Mouse (Mus musculus) Muller cell, postnatal 12 days (primary cell): ENCODE measurements around the gene Psme2.

Experiments used
- DNase-seq: peaks from one replicate; pipeline ENCODE4 v3.0.0-alpha.2; 2015; ENCODE audit errors: inconsistent ontology term

Psme2 gene

DNA sequence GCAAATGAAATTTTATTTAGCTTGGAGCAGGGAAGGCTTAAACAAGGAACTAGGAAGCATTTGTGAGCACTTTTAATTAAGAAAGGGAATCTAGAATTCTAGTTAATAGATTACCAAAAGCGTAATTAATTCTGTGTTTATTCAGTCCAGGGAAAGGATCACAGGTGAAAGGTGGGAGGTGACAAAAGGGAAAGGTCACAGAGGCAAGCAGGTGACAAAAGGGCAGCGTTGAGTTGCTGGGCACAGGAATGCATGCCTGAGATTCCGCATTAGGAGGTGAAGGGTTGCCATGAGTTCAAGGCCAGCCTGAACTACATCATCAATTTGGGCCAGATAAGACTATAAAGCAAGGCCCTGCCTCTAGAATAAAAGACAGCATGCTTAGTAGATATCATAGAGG lies 23.4 kb downstream of the Psme2 start:
- no peak for DNase-seq

DNA sequence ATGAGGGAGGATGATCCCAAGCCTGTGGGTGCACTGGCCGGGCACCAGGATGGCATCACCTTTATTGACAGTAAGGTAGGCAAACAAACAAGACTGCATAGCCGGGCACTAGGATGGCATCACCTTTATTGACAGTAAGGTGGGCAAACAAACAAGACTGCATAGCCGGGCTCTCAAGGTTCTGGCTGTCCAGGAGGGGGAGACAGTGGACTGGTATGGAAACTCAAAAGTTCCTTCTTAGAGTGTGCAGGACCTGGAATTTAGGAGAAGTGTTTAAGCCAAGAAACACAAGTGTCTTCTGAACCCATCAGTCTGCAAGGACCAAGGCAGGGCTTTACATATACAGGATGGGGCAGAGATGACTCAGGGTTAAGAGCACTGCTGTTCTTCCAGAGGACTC lies 25.2 kb downstream of the Psme2 start:
- DNase-seq, result no peak

DNA sequence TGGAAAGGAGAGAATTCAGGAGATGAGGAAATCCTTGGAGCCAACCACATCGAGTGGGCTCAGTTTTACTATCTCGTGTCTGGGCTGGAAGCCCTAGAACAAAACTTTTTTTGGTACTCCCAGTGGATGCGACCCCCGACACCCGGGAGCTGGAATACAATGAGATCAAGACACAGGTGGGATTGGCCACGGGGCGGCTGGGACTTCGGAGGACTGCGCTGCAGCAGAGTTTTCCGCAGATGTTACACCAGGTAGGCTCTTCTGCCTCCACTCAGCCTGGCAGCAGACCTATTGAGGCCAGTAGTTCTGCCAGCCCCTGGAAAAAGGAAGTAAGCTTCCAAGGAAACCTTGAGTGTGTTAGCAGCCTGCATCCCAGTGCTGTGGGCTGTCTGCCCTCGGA lies 27.7 kb downstream of the Psme2 start:
- DNase-seq, result no peak

DNA sequence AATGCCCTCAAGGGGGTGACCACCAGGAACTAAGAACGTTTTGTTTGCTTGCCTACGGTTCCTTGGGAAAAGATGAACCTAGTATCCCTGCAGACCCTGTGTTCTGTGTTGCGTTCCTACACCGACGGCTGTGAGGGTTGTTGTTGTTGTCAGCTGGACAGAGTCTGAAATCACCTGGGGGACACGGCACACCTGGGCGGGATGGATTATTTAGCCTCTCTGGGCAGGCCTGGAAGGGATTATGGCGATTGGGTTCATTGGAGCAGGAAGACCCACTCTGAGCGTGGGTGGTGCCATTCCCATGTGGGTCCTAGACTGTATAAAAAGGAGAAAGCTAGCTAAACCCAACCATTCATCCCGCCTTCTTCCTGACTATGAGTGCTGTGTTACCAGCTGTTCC lies 29.1 kb downstream of the Psme2 start:
- no peak for DNase-seq

DNA sequence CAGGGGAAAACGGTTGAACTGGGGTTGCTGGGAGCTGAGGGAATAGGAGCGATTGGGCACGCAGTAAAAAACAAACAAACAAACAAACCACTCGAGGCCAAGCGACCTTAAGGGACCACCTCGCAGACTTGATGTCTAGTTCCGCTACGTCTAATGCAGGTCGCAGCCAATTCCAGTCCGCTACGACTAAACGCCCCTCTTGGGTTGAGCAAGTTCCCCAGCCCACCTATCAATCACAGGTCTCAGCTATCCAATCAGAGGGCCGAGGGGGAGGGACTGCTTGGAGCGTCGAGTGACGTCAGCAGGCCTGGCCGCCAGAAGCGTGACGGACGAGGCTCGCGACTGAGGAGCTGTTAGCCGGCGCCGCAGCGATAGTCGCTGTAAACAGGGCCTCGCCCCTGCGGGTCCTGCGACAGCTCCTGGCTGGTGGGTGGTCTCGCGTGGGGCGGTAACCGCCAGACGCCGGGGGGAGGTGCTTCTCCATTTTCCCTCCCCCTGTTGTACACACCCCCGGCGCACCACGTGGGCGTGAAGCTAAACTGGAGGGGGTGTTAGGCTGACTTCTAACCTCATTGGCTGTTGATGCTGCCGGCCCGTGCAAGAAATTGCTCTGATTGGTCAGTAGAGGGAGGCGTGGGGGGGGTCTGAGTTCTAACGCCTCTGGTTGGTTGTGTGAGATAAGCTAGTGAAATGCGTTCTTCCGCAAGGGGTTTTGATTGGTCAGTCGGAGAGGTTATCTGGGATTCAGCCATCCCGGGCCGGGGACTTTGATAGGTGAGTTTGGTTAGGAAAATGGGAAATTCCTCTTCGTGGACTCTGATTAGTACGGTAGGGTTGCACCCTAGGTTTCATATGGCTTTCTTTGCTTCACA lies 30.5 kb downstream of the Psme2 start, which contains the start of gene A730061H03Rik:
TSS of gene A730061H03Rik (minus strand) at position 205 of the 872 bp plus-strand sequence.
- peak; percentile 100 for DNase-seq

DNA sequence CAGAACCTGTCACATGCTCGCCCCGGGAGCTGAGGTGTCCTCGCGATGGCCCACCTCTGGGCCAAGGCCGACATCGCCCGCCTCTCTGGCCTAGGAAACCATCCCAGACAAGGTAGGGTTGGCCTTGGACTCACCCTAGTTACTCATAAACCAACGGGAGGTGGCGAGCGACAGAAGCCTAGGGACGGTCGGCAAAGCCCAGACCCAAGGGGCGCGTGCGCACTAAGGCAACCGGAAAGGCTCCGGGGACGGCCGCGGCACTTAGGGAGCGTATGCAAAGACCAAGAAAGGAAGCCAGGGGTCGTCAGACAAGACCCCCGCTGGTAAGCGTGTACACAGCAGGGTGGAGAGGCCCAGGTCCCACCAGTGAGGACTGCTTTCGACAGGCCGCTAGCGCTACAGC lies 31.1 kb downstream of the Psme2 start, which contains the start of gene Dcaf11:
TSS of gene Dcaf11 (plus strand) at position 208 of the 403 bp plus-strand sequence.
- peak; percentile 96 for DNase-seq

DNA sequence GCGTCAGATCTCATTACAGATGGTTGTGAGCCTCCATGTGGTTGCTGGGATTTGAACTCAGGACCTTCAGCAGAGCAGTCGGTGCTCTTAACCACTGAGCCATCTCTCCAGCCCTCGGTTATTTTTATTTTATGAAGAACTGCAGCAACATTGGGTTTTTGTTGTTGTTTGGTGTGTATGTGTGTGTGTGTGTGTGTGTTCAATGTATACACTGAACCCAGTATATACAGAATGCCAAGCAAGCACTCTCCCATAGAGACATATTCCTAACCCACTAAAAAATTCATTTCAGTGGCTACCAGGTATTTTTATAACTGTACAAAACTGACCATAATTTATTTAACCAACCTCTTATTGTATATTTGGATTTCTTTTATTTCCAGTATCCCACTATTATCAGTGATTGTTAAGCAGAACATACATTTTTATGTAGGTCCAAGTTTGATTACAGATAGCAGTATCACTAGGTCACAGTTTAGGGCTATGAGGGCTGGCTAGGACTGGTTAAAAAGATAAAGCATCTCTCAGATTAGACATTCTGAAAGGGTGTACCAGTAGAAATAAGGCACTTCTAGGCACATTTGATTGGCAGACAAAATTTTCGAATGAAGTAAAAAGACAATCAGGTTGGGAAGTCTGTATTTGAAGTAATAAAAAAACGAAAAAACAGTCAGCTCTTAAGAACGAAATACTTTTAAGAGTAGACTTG lies 32.0 kb downstream of the Psme2 start:
- no peak for DNase-seq

DNA sequence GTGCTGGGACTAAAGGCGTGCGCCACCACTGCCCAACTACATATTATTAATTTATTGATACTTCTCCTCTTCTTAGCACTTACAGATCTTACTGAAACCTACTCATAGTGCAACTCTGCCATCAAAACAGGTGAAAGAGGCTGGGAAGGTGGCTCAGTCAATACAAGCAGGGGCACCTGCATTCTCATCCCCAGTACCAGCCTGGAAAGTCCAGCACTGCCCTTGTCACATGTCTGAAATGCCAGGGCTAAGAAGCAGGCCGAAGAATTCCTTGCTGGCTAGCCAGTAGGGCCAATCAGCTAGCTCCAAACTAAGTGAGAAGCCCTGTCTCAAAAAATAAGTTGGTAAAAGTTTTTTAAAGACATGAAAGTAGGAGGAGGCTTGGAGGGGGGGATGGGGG lies 33.3 kb downstream of the Psme2 start:
- DNase-seq, result no peak

DNA sequence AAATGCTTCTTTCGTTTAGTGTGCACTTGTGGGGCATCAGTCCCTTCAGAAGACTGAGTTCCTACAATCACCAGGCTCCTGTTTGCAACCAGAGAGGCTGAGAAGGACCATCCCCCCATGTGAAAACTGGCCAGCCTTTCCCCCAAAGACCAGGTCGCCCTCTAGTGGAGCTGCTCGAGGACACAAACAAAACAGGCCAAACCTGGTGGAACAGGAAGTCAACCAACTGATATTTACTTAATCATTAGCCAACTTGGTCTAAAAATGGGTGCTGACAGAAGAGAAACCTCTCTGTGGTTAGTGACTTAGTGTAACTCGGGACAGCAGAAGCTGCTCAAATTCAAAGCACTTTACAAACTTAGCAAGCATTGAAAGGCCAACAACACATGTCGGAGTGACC lies 33.9 kb downstream of the Psme2 start:
- DNase-seq, result peak; percentile 60

DNA sequence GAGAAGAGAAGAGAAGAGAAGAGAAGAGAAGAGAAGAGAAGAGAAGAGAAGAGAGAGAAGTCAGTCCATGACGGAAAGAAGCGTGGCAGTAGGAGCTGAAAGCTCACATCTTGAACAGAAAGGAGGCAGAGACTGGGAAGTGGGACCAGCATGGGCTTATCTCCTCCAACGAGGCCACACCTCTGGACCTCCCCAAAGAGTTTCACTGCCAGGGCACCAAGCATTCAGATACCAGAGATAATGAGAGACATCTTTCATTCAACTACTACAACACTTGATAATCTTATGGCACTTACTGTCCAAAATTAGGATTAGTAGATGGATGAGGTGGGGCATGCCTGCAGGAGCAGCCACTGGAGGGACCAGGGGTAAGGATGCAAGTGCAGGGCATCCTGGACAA lies 35.1 kb downstream of the Psme2 start:
- DNase-seq, result no peak

DNA sequence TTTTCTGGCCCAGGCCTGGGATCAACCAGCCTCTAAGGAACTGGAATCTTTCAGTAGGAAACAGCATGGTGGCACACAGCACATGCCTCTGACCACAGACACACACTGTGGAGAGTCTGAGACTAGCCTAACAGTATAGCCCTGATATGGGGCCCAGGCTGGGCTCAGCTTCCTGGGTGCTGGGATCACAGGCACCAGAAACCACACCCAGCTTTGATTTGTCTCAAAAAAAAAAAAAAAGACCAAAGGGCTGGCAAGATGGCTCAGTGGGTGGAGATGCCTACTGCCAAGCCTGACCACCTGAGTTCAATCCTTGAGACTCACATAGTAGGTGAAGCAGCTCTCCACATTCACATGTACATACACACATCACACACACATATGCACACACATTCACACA lies 36.3 kb downstream of the Psme2 start:
- DNase-seq, result no peak

DNA sequence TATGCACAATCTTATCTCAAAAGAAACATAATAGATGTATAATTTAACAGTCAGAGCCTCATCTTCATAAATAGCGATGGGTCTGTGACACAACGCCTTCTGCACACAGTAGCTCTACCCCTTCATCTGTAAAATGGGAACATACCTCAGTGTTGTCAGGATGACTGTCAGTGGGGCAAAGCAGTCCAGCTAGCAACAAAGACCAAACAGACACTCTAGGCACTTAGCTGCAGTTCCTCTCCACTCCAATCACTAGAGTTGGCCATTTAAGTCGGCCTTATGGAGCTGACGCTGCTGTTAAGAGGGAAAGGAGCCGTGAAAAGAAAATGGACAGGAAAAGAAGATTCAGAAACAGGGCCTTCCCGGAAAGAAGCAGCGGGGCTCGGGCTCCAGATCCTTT lies 39.1 kb downstream of the Psme2 start:
- no peak for DNase-seq

DNA sequence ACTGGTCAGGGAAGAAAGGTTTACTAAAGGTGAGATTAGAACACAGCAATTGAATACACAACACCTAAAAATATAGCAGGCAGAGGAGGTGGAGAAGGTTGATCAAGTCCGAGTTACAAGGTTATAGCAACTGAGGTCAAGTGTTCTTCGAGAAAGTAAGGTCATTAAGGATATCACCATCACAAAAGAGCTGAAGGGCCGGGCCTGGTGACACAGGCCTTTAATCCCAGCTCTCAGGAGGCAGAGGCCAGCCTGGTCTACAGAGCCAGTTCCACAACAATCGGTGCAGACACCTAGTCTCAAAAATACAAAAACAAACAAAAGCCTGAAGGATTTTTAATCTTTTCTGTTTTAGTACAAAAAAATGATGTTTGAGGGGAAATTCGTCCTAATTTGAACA lies 39.6 kb downstream of the Psme2 start:
- no peak for DNase-seq

DNA sequence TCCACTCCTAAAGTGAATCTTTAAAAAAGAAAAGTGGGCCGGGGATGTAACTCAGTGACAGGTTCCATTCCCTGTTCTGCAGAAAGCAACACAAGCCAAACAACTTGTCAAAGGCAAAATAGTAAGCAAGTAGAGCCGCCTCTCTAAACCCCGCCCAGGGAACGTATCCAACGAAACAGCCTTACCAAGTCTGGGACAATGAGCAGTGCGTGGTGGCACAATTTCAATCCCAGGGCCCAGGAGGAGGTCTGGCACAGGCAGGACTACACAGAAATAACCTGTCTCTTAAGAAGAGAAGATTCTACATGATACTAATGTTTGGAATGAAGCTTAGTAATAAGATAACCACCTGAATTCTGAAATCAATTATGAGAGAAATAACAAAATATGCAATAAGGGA lies 40.7 kb downstream of the Psme2 start:
- DNase-seq, result no peak

DNA sequence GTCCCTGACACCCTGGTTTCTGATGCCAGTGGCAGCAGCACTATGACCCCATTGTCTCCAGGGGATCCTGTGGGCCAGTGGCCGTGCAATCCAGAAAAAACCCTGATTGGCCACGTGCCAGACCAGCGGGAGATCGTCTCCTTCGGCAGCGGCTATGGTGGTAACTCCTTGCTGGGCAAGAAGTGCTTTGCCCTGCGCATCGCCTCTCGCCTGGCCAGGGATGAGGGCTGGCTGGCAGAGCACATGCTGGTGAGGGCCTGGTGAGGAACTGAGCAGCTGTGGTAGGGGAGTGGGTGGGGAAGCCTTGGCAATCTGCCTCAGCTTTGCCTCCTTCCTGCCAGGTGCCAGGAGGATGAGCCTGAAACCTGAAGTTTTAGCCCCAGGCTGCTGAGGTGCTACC lies 46.6 kb downstream of the Psme2 start:
- no peak for DNase-seq

DNA sequence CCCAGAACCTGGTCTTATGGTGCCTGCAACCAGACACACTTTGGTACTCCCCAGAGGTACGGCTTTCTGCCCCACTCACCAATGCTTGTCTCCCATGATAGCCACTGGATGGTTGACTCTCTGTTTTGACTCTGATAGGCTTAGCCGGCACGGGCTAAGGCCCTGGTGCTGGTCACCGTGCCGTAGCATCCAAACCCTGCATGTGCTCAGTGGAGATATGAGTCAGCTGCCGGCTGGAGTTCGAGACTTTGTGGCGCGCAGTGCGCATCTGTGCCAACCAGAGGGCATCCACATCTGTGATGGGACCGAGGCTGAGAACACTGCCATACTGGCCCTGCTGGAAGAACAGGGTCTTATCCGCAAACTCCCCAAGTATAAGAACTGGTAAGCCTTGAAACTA lies 48.6 kb downstream of the Psme2 start:
- DNase-seq, result no peak

DNA sequence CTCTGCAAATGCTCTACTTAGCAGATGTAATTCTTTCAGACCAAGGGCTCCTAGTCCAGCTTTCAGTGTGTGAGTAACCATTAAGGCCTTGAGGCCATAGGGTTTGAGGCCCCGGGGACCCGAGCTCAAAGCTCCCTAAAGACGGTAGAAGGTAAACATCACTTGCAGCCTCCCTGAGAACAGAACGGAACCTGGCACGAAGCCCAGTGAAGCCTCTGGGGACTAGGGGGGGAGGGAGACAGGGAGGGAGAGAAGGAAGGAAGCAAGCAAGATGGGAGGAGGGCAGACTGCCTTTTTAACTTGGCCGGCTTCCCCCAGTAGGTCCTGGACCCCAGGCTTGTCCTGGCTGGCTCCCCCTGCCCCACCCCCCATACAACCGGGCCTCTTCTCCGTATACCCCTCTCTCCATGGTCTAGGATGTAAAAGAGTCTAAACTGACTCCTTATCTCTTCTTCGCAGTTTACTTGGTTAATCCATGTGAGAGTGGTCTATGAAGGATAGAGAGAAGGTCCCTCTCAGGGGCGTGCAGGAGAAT lies 50.1 kb downstream of the Psme2 start:
- peak; percentile 73 for DNase-seq

DNA sequence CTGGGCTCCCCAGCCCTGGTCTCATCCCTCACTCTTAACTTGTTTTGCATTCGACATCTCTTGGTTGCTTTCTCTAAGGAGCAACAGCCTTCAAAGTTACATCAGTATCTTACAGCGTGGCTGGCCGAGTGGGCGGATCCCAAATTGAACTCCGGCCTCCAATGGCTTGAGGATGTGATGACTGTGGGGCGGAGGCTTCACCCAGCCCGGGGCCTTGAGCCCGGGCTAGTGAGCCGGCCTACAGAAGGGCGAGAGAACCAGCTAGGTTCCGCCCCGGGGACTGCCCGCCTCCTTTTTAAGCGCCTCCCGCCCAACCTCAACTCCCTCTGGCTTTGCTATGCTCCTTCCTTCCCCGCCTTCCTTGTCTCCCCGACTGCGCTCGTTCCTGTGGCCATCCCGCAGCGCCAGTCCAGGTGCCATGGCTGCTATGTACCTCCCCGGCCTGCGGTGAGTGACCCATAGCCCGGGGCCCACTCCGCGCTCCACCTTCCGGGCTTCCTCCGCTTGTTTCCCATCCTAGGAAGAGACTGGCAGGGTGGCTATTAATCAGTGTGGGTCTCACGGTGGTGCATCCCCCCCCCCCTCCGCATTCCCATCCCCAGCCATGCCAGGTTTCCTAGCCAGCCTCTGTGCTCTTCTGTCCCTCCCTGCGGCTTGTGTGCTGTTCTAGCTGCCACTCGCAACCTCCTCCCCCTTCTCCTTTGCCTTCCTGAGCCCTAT lies 50.7 kb downstream of the Psme2 start, which contains the start of gene Pck2:
TSS of gene Pck2 (plus strand) at position 200 of the 720 bp plus-strand sequence.
- DNase-seq, result peak; percentile 96
